Mouse (Mus musculus): ENCODE data around the gene Unc93b1. TPM values are rescaled to one million over a fixed set of nuclear protein-coding genes. Genes with fewer than 3 reads are reported as not detected.
"Not testable (repeated sequence)": the region's sequence is repeated elsewhere in the genome, so short reads cannot be mapped to it uniquely, and the experiment has no call there.

Gene Unc93b1
- total RNA-seq, 2 experiments from 2014 or later = 16.0 to 18.4 TPM

DNA sequence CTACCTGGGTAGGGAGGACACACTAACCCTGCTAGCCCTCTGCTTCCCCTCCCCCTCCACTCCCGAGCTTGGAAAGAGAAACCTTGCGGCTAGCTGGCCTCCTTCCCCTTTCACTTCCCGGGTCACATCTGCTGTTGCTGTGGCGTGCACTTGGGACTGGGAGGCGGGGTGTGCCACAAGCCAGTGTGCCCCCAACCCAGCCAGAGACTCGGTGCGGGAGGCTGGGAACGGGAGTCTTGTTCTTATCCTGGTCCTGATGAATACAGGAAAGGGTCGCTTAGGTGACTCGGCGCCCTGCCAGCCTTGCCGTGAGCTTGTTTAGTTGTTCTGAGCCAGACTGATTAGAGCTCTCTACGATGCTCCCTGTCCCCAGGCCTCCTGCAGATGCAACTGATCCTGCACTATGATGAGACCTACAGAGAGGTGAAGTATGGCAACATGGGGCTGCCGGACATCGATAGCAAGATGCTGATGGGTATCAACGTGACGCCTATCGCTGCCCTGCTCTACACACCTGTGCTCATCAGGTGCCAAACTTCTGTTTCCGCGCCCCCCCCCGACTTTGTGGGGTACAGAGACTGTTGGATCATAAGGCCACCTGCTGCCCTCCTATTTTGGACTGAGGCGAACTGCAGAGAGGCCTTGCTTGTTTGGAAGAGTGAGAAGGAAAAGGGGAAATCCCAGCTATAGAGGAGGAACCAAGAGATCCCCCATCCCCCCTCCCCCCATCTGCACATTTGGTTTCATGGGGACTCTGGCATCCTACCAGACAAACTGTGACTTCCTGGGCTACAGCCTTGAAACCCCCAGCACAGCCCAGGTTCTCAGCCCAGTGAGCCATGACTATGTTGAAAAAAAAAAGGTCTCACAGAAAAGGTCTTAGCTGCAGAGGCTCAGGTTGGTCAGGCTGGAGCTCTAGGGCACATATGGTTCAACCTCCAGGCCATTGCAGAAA, 1.2 kb downstream of the Unc93b1 start:
- peak; percentile 40 to 50 for DNase-seq (ENCODE audit: low spot score in 2 of 2)
- intact Hi-C loops (cut with DNase I) = no loop called here

DNA sequence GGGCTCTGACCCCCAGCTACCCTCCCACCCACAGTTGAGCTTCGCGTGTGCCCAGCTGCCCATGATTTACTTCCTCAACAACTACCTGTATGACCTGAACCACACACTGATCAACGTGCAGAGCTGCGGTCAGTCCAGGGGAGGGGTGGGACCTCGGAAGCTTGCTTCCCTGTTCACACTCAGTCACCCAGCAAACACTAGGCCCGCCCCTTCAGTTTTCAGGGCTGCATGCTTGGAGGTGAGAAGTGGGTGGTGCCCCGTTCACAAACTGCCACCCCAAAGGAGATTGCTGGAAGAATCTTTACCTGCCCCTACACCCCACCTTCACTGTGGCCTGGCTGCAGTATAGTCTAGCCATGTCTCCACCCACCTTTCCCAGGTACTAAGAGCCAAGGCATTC, 7.3 kb downstream of the Unc93b1 start:
- intact Hi-C loops (cut with DNase I) = no loop called here
- no peak for DNase-seq (ENCODE audit: low spot score in 2 of 2)

DNA sequence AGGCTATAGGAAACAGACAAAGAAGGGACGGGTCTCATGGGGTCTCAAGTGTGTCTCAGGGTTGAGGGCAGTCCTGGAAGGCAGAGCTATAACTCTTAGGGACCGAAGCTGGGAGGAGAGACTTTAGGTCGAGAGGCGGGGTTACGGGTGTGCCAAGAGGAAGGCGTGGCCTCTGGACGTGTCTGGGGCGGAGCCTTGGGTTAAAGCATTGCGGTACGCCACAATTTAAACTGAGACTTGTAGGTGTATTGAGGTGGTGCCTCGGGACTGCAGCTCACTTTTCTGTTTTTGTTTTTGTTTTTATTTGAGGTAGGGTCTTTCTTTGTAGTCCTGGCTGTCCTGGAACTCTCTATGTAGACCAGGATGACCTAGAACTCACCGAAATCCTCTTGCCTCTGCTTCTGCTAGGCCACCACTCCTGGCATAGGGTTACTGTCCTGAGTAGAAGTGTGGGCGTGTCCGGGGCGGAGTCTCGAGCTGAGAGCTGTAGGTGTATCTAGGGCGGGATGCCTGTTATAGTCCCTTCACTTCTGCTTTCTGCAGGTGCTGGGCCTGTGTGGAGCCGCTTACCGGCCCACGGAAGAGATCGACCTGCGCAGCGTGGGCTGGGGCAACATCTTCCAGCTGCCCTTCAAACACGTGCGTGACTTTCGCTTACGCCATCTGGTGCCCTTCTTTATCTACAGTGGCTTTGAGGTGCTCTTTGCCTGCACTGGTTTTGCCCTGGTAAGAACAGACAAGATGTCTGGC, 8.2 kb downstream of the Unc93b1 start:
- intact Hi-C loops (cut with DNase I) = no loop called here
- DNase-seq (ENCODE audit: low spot score in 2 of 2) = no peak

DNA sequence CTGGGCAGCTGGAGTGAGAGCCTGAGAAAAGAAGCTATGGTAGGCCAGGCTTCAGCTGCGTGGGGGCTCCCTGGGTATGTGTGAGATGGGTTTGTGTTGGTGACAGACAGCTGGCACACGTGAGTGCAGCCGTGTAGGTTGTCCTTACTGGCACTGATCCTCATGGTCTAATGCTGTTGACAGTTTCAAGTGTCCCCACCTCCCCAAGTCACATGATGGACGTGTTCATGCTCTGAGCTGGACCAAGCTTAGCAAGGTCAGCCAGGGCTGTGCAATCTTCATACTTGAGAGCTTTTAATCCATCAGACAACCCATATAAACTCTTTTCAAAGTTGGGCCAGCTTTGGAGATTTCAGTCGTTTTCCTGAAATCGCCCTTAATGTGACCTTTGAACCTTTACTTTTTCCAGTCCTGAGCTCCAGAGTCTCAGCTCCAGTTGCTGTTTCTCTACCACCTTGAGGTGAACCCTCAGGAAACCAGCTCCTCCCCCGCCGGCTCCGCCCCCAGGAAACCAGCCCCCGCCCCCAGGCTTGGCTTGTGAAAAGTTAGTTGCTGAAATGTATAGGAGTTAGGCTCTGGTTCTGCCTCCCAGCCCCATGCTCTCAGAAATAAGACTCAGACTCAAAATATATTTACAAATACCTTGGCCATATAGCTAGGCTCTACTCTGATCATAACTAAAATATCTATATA, 11.0 kb downstream of the Unc93b1 start:
- intact Hi-C loops (cut with DNase I) = loop anchor here (1.0 to 2.0 kb wide), 2 partner anchors 35 to 66 kb away; partner anchors contain the start of gene Ndufv1
- no peak for DNase-seq (ENCODE audit: low spot score in 2 of 2)

DNA sequence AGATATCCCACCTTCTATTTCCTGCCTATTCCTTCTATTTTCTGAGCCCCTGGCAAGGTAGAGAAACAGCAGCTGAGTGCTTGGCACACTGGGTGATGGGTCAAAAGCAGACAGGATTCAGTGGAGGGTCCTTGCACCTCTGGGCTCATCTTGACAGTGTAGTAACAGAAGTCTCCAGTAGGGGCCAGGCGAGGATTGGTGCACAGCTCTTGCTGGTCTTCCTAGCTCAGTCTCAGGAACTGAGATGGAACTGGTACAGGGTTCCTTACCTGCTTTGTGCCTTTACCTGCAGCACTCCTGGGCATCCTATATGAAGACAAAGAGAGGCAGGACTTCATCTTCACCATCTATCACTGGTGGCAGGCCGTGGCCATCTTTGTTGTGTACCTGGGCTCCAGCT, 11.7 kb downstream of the Unc93b1 start:
- intact Hi-C loops (cut with DNase I) = loop anchor here (1.0 to 2.0 kb wide), 2 partner anchors 34 to 66 kb away; partner anchors contain the start of gene Ndufv1
- DNase-seq (ENCODE audit: low spot score in 2 of 2) = peak; percentile 52 to 81

DNA sequence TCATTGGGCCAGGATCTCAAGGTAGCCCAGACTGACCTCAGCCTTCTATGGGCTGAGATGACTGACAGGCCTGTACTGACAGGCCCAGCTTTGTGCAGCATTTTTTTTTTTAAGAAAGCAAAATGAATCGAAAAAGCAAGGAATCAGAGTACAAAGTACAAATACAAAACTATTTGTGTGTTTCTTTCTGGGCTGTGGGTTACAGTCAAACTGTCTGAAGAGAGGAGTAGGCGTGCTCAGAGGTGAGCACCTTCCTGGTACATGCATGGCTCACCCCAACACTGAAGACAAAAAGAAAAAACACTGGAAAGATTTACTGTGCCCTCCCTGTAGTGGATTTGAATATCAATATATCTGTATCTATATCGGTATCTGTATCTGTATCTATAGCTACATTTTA, 12.8 kb downstream of the Unc93b1 start:
- DNase-seq (ENCODE audit: low spot score in 2 of 2) = no peak
- intact Hi-C loops (cut with DNase I) = loop anchor here (2.0 kb wide), 1 partner anchor 33 kb away; no protein-coding TSS in a partner anchor

DNA sequence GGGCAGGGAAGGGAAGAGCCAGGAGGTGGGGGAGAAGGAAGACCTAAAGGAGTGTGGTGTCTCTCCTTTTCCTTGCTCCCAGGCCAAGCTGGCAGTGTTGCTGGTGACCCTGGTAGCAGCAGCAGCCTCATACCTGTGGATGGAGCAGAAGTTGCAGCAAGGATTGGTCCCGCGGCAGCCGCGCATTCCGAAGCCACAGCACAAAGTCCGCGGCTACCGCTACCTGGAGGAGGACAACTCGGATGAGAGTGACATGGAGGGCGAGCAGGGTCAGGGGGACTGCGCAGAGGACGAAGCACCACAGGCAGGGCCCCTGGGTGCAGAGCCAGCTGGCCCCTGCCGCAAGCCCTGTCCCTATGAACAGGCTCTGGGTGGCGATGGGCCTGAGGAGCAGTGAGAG, 13.6 kb downstream of the Unc93b1 start:
- DNase-seq (ENCODE audit: low spot score in 2 of 2) = no peak
- intact Hi-C loops (cut with DNase I) = no loop called here

DNA sequence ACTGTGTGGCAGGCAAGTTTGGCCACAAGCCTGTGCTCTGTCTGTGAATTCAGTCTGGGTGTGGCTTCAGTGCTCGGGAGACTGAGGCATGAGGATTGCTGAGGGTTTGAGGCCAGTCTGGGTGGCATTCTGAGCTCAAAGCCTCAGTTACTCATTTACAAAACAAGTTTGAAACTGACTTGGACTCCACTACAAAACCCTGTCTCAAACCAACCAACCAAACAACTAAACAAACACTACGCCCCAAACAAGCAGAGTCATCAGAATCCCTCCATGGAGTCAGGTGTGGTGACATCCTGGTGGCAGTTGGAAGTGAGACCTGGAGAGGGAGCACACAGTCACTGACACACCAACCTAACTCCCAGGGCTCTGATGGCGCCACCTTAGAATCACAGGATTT, 15.3 kb downstream of the Unc93b1 start:
- DNase-seq (ENCODE audit: low spot score in 2 of 2) = no peak
- intact Hi-C loops (cut with DNase I) = loop anchor here (10.0 kb wide), 1 partner anchor 134 kb away; the partner anchor contains the start of gene Cabp2

DNA sequence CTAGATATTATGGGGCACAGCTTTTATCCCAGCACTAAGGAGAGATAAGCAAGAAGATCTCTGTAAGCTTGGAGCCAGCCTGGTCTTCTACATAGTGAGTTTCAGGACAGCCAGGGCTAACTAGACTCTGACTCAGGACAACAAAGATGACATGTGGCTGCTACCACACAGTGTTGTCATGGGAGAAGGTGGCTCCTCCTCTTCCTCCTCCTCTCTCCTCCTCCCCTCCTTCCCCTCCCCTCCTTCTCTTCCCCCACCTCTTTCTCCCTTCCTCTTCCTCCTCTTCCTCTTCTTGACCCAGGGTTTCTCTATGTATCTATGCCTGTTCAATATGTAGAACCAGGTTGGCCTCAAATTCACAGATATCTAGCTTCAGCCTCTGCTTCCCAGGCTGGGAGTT, 16.5 kb downstream of the Unc93b1 start:
- intact Hi-C loops (cut with DNase I) = loop anchor here (10.0 kb wide), 1 partner anchor 133 kb away; the partner anchor contains the start of gene Cabp2
- no peak for DNase-seq (ENCODE audit: low spot score in 2 of 2)

DNA sequence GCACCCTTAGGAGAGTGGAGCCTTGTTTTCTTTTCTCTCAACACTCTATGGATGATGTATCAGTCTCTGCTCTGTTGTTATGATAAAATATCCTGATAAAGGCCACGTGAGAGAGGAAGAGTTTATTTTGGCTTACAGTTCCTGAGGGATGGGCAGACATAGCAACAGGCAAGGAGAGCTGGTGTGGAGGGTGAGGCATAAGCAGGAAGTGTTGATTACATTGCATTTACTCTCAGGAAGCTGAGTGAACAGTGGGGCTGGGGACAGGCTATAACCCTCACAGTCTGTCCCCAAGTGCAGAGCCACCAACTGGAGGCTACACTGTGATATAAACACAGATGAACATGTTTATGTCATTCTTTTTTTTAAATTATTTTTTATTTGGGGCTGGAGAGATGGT, 17.1 kb downstream of the Unc93b1 start:
- no peak for DNase-seq (ENCODE audit: low spot score in 2 of 2)
- intact Hi-C loops (cut with DNase I) = loop anchor here (10.0 kb wide), 1 partner anchor 133 kb away; the partner anchor contains the start of gene Cabp2

DNA sequence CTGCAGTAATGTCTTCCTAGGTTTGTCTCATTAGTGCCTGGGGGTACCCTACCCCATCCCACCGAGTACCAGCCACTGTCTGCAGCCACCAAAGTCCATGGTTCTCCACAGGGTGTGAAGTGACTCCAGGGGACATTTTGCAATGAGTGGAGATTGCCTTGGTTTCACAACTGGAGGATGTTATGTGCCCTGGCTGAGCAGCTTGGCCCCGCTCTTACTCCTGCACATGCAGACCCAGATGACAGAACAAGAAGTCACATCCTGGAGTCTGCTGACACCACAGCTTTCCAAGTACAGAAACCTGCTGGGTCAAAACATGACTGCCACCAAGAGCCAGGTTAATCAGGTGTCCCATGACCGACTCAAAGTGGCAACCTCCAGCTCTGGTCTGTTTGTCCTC, 20.0 kb downstream of the Unc93b1 start:
- no peak for DNase-seq (ENCODE audit: low spot score in 2 of 2)
- intact Hi-C loops (cut with DNase I) = loop anchor here (10.0 kb wide), 1 partner anchor 130 kb away; the partner anchor contains the start of gene Cabp2

DNA sequence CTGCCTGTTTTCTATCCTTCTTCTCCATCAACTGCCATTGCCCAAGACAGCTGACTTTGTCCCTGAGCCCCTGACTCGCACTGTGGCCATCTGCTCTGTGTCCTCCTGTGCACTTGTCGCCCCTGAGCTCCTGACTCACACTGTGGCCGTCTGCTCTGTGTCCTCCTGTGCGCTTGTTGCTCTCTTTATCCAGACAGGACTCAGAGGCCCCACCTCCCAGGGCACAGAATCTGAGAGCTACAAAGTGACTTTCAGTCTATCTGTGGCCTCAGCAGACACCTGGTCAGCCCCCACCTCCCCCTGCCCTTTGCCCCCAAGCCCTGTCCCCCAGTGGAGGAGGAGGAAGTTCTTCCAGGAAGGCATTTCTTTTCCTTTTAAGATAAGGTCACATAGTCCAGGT, 20.8 kb downstream of the Unc93b1 start:
- DNase-seq (ENCODE audit: low spot score in 2 of 2) = no peak
- intact Hi-C loops (cut with DNase I) = loop anchor here (10.0 kb wide), 1 partner anchor 129 kb away; the partner anchor contains the start of gene Cabp2

DNA sequence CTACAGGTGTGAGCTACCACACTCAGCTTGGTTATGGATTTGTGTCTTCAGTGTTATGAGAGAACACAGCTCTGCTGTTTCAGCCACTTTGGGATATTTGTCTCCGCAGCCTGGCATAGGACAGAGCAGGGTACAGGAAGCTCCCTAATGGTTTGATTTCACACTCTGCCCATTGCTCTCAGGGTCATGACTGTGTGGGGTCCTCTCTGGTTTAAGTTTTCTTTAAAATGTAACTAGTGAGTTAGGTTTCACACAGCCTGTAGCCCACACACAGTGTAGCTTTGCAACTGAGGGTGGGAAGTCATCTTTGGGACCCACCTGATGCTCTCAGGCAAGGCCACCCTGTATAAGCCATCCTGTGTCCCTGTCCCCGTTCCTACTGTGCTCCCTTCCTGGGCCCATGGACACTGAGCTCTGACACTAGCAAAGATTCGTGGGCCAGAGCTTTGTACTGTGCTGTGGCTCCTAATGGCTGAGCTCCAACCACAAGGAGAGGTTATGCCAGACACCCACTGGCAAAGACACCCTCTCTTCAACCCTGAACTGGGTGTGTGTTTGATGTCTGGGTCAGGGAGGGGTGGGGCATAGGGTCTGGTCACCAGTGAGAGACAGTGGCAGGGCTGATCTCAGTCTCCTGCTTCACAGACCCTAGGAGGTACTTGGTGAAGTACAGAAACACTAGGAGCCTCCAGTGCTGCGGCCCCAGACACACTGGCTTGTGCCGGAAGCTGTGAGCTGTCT, 22.5 kb downstream of the Unc93b1 start:
- intact Hi-C loops (cut with DNase I) = loop anchor here (10.0 kb wide), 1 partner anchor 127 kb away; the partner anchor contains the start of gene Cabp2
- not testable (repeated sequence) for DNase-seq (ENCODE audit: low spot score in 2 of 2)

DNA sequence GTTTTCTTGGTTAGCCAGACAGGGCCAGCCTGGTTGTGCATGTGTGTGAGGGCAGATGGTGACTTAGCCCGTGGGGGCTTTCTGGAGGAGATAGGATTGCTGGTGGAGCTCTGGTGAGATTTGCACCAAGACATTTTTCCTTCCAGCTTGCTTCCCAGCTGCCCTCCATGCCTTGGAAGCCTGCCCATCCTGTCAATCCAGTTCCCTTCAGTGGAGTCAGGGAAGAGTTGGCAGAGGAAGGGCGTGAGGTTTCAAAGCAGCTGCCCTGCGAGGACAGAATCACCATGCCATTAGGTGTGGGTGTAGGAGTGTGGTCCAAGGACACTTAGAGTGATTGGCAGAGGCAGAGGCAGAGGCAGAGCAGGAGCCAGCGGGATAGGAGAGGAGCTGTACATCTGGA, 23.5 kb downstream of the Unc93b1 start, which contains the start of gene Aldh3b3:
Aldh3b3 (plus strand) TSS at position 176 of the 400 bp plus-strand sequence.
- intact Hi-C loops (cut with DNase I) = loop anchor here (10.0 kb wide), 1 partner anchor 126 kb away; the partner anchor contains the start of gene Cabp2
- DNase-seq (ENCODE audit: low spot score in 2 of 2) = no peak

DNA sequence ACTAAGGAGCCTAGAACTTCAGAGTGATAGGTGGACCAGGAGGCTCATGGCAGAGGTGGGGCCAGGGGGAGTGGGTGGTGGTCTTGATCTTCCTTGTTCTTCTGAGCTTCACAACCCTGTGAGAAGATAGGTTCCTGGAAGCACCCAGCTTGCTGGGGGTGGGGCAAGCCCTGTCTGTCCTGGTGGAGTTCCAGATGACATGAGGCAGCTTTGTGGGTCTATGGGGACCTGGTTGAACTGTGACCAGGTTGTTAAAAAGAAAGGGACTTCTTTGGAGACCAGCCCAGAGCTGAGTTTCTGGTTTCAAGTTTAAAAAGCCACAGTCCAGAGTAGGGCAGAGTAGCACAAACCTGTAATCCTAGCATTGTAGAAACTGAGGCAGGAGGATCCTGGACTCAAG, 24.0 kb downstream of the Unc93b1 start:
- no peak for DNase-seq (ENCODE audit: low spot score in 2 of 2)
- intact Hi-C loops (cut with DNase I) = loop anchor here (10.0 kb wide), 1 partner anchor 126 kb away; the partner anchor contains the start of gene Cabp2

DNA sequence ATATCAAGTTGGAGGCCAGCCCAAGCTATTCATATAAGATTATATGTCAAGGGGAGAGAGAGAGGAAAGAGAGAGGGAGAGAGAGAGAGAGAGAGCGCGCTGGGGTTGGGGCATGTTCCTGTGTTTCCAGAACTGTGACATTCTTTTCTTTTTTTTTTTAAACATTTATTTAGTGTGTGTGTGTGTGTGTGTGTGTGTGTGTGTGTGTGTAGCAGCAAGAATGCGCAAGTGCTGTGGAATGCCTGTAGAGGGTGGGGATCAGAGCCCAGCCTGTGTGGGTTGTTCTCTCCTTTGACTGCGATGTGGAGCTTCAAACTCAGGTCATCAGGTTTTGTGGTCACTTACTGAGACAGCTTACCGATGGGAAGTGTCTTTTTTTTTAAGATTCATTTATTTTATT, 25.2 kb downstream of the Unc93b1 start:
- intact Hi-C loops (cut with DNase I) = no loop called here
- DNase-seq (ENCODE audit: low spot score in 2 of 2) = no peak

DNA sequence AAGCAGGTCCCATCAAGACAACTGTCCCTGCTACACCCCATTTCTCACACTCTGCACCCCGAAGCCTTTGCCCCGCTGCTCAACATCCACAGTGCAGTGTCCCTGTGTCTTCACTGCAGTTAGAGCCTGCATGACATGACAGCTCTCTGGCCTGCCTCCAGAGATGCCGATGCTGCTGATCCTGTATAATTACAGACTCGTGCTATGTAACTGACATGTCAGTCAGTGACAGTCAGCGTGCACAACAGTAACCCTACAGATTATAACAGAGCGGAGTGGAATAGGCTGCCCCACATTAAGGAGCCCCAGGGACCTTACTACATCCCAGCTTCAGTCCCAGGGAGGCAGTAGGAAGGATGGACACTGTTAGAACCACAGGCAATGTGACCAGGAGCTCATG, 26.8 kb downstream of the Unc93b1 start:
- intact Hi-C loops (cut with DNase I); DNase-seq (ENCODE audit: low spot score in 2 of 2): not testable (repeated sequence)

DNA sequence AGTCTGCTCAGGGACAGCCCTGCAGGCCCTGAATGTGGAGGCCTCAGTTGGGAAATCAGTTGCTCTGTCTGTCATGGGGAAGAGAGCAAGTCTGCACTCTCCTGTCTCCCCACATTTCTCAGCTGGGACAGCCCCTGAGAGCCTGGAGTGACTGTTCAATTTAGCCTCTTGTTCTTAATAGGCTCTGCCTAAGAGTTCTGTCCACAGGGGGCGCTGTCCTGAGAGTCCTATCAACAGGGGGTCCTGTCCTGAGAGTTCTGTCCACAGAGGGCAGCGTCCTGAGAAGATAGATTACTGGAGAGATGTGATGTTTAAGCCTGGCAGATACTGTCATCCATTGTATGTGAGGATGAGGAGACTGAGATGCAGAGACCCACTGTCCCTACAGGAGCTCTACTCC, 27.5 kb downstream of the Unc93b1 start:
- intact Hi-C loops (cut with DNase I) = no loop called here
- peak in 1 of 2 experiments; percentile 28 for DNase-seq (ENCODE audit: low spot score in 2 of 2)

Measured in left cerebral cortex, postnatal 14 days (tissue).